Mouse (Mus musculus) intestine, postnatal 0 days (tissue): ENCODE results near the gene Plxdc1. TPM values are rescaled to one million over a fixed set of nuclear protein-coding genes. Genes with fewer than 3 reads are reported as not detected.

ENCODE experiments used
- ATAC-seq: fragments of 200-750 bp; cut with Nextera tagmentation; 2 replicates; pipeline ENCODE4 v1.8.0; 2017; ENCODE audit warnings: mild to moderate bottlenecking, moderate TSS enrichment, moderate library complexity
- H3K27ac ChIP-seq: fragments of 300-500 bp; sonication (generic); 2 replicates; pipeline ENCODE4 v1.5.1; 2014; ENCODE audit warnings: mild to moderate bottlenecking, low read depth, low read length, moderate library complexity
- H3K27me3 ChIP-seq: fragments of 300-500 bp; sonication (generic); replicated peaks from 2 replicates; pipeline ENCODE4 v1.6.1; 2014; ENCODE audit warnings: low read length, mixed read lengths; ENCODE audit not compliant: control insufficient read depth, insufficient read depth
- H3K36me3 ChIP-seq: fragments of 300-500 bp; sonication (generic); 2 replicates; pipeline ENCODE4 v1.6.1; 2014; ENCODE audit warnings: mild to moderate bottlenecking, moderate library complexity; ENCODE audit not compliant: control insufficient read depth, insufficient read depth
- H3K4me1 ChIP-seq: fragments of 300-500 bp; sonication (generic); replicated peaks from 2 replicates; pipeline ENCODE4 v1.6.1; 2014; ENCODE audit warnings: antibody characterized with exemption, low read length, mixed read lengths; ENCODE audit not compliant: control insufficient read depth, insufficient read depth
- H3K4me2 ChIP-seq: fragments of 300-500 bp; sonication (generic); replicated peaks from 2 replicates; pipeline ENCODE4 v1.6.1; 2014; ENCODE audit warnings: low read depth, mild to moderate bottlenecking, moderate library complexity
- H3K4me3 ChIP-seq: fragments of 300-500 bp; sonication (generic); 2 replicates; pipeline ENCODE4 v1.5.1; 2014; ENCODE audit warnings: low read depth, low read length
- H3K9ac ChIP-seq: fragments of 300-500 bp; sonication (generic); 2 replicates; pipeline ENCODE4 v1.6.1; 2014; ENCODE audit warnings: mild to moderate bottlenecking, low read depth, low read length
- H3K9me3 ChIP-seq: fragments of 300-500 bp; sonication (generic); 2 replicates; pipeline ENCODE4 v1.6.1; 2016; ENCODE audit warnings: mixed run types; ENCODE audit not compliant: control insufficient read depth
- CTCF ChIP-seq: sonication (generic); IDR thresholded peaks from 2 replicates; pipeline ENCODE4 v1.5.1; 2016; ENCODE audit warnings: low read depth, mild to moderate bottlenecking, control low read depth, antibody characterized with exemption, moderate library complexity
- WGBS: fragments of 180-500 bp; shearing (Covaris S2); extraction: QIAGEN DNeasy Blood & Tissue Kit; methylation state at CpG from one replicate; pipeline ENCODE4 v1.1.7; 2014; 5-methylcytosine and 5-hydroxymethylcytosine counted together
- microRNA-seq: library from miRNA; unstranded; fragments of <30 nt; microRNA quantifications from one replicate; pipeline ENCODE4, GENCODE M21; 2016
- polyA plus RNA-seq: library from polyadenylated mRNA; unstranded; fragments of >200 nt; fragmentation: Nextera tagmentation; extraction: Ambion mirVana; gene quantifications from 2 replicates; pipeline ENCODE4 v1.2.1, GENCODE M21; 2015

The Plxdc1 gene
- polyA plus RNA-seq, 1 experiment from 2014 or later = 0.30 TPM

DNA sequence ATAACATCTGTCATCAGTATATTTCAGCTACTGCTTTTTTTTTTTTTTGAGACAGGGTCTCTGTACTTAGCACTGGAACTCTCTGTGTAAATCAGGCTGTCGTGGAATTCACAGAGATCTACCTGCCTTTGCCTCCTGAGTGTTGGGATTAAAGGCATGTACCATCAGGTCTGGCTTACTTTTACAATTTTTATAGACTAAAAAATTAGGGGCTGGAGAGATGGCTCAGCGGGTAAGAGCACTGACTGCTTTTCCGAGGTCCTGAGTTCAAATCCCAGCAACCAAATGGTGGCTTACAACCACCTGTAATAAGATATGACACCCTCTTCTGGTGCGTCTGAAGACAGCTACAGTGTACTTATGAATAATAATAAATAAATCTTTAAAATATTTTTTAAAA lies 105.9 kb downstream of the Plxdc1 start:
- Histone ChIP-seq H3K4me1 (no peaks in the 10 kb centered on the region), H3K27ac (no peak overlapping the region), H3K9ac (no peak overlapping the region), H3K9me3 (no peaks in the 10 kb centered on the region), H3K36me3 (no peaks in the 10 kb centered on the region), H3K4me2 (no peak overlapping the region), H3K27me3 (no peaks in the 10 kb centered on the region), H3K4me3 (no peak overlapping the region)
- no peak for ATAC-seq
- WGBS = 92% methylated on average over 4 of the region's 4 CpGs
- no peak for TF ChIP-seq CTCF

DNA sequence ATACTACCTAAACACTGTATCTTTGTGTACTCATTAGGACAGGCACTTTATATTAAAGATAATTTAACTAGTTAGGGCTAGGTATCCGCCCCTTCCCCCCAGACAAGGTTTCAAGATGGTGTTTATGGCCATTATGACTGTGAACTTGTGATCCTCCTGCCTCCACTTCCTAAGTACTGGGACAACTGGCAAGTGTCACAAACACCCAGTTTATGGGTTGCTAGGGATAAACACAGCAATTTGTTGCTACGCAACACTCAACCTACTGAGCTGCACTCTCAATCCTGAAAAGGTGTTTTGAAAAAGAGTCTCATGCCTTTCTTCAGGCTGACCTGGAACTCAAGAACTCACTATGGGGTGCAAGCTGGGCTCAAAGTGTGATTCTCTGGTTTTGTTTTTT lies 108.9 kb downstream of the Plxdc1 start:
- TF ChIP-seq CTCF = no peak
- Histone ChIP-seq H3K4me3 (no peak overlapping the region), H3K36me3 (no peaks in the 10 kb centered on the region), H3K4me1 (no peaks in the 10 kb centered on the region), H3K9me3 (no peaks in the 10 kb centered on the region), H3K27ac (no peak overlapping the region), H3K27me3 (no peaks in the 10 kb centered on the region), H3K4me2 (no peak overlapping the region), H3K9ac (no peak overlapping the region)
- 80% methylated on average over 2 of the region's 2 CpGs for WGBS
- ATAC-seq = no peak

DNA sequence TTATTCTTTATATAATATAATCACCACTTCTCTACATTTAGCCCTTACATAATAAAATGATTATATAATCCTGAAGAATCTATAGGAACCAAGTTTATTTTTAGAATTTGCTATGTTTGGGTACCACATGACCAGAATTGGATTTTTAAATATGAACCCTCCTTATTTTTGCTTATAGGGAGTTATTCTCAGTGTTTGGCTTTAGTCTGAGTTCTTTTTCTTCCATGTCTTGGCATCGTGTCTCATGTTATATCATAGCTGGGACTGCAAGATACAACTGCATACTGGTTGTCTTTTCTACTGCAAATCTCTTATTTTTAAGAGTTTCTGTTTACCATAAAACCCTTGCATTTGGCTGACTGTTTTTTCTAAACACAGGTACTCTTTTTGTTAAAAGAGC lies 111.8 kb downstream of the Plxdc1 start:
- WGBS = 94% methylated on average over 1 of the region's 1 CpGs
- H3K27me3 ChIP-seq = no peaks in the 10 kb centered on the region
- no peak overlapping the region for H3K4me2 ChIP-seq

More for the DNA sequence above, 111.8 kb downstream of the Plxdc1 start:
- no peak for TF ChIP-seq CTCF
- Histone ChIP-seq H3K4me1 (no peaks in the 10 kb centered on the region), H3K36me3 (no peaks in the 10 kb centered on the region), H3K9me3 (no peaks in the 10 kb centered on the region), H3K9ac (no peak overlapping the region), H3K4me3 (no peak overlapping the region), H3K27ac (no peak overlapping the region)
- ATAC-seq = no peak

Small RNA genes within 50 kb of the gene (microRNA-seq; reads per million reads assigned to microRNA genes)
- gene Gm22461 = not detected
- gene Gm27597 = not detected

Other genes starting within 250 kb of the Plxdc1 start
- gene Pip4k2b, start 241.7 kb downstream of the Plxdc1 start, polyA plus RNA-seq = 0.43 and 0.63 TPM in 2 replicates
- gene Cwc25, start 219.9 kb downstream of the Plxdc1 start, polyA plus RNA-seq = 8.5 and 9.8 TPM in 2 replicates
- gene 1700001P01Rik, start 210.5 kb downstream of the Plxdc1 start, polyA plus RNA-seq = not detected in 2 replicates
- gene Rpl23, start 204.0 kb downstream of the Plxdc1 start, polyA plus RNA-seq = 538 and 555 TPM in 2 replicates
- gene Lasp1, start 187.4 kb downstream of the Plxdc1 start, polyA plus RNA-seq = 98.2 and 103 TPM in 2 replicates
- 1.8 and 2.0 TPM in 2 replicates for gene B230217C12Rik, start 145.7 kb downstream of the Plxdc1 start, polyA plus RNA-seq
- gene Fbxo47, start 102.3 kb downstream of the Plxdc1 start, polyA plus RNA-seq = 0.64 and 0.83 TPM in 2 replicates
- gene Arl5c, start 9.7 kb upstream of the Plxdc1 start, polyA plus RNA-seq = 4.2 and 4.4 TPM in 2 replicates
- gene Cacnb1, start 36.6 kb upstream of the Plxdc1 start, polyA plus RNA-seq = 2.8 and 3.2 TPM in 2 replicates
- gene Rpl19, start 40.3 kb upstream of the Plxdc1 start, polyA plus RNA-seq = 668 and 699 TPM in 2 replicates
- 0.13 TPM in 1 of 2 replicates, not detected in the other for gene Stac2, start 67.0 kb upstream of the Plxdc1 start, polyA plus RNA-seq
- 7.3 and 7.8 TPM in 2 replicates for gene Fbxl20, start 164.0 kb upstream of the Plxdc1 start, polyA plus RNA-seq
- 25.2 and 25.3 TPM in 2 replicates for gene Med1, start 206.8 kb upstream of the Plxdc1 start, polyA plus RNA-seq
- 4.9 and 6.4 TPM in 2 replicates for gene Cdk12, start 216.6 kb upstream of the Plxdc1 start, polyA plus RNA-seq